Mouse (Mus musculus) fibroblast of lung, adult 2 months (primary cell): ENCODE data around the gene Klb.
"Not testable (repeated sequence)": the region's sequence is repeated elsewhere in the genome, so short reads cannot be mapped to it uniquely, and the experiment has no call there.

ENCODE experiments used
- DNase-seq: peaks from one replicate; pipeline ENCODE4 v3.0.0-alpha.2; 2011; ENCODE audit warnings: low read depth

Gene Klb

GRCm38 (mm10) chr5:65348168-65348567, at the start of gene Klb:
Klb (plus strand) TSS chr5:65348314.
- no peak for DNase-seq

- not testable (repeated sequence) for DNase-seq
Measured at GRCm38 (mm10) chr5:65299623-65300022, 48.5 kb upstream of the Klb start.

- DNase-seq, result no peak
Measured at GRCm38 (mm10) chr5:65300121-65300520, 48.0 kb upstream of the Klb start.

GRCm38 (mm10) chr5:65305516-65305915, 42.6 kb upstream of the Klb start:
- no peak for DNase-seq

GRCm38 (mm10) chr5:65308208-65308607, 39.9 kb upstream of the Klb start:
- no peak for DNase-seq

- no peak for DNase-seq
Measured at GRCm38 (mm10) chr5:65308866-65309265, 39.2 kb upstream of the Klb start.

GRCm38 (mm10) chr5:65319176-65319575, 28.9 kb upstream of the Klb start:
- no peak for DNase-seq

- DNase-seq, result no peak
Measured at GRCm38 (mm10) chr5:65322165-65322564, 25.9 kb upstream of the Klb start.

GRCm38 (mm10) chr5:65324271-65324670, 23.8 kb upstream of the Klb start:
- no peak for DNase-seq

- no peak for DNase-seq
Measured at GRCm38 (mm10) chr5:65324758-65325355, 23.3 kb upstream of the Klb start.

GRCm38 (mm10) chr5:65326212-65326611, 21.9 kb upstream of the Klb start:
- no peak for DNase-seq

GRCm38 (mm10) chr5:65329971-65330370, 18.1 kb upstream of the Klb start:
- DNase-seq, result no peak

- no peak for DNase-seq
Measured at GRCm38 (mm10) chr5:65334788-65335187, 13.3 kb upstream of the Klb start.

- peak; percentile 76 for DNase-seq
Measured at GRCm38 (mm10) chr5:65335298-65336074, 12.6 kb upstream of the Klb start, which contains the start of gene Rfc1. Rfc1 (minus strand) TSS chr5:65335670.

- no peak for DNase-seq
Measured at GRCm38 (mm10) chr5:65336075-65336355, 12.1 kb upstream of the Klb start.

- no peak for DNase-seq
Measured at GRCm38 (mm10) chr5:65338394-65338793, 9.7 kb upstream of the Klb start.

GRCm38 (mm10) chr5:65340167-65340566, 7.9 kb upstream of the Klb start:
- DNase-seq, result no peak

GRCm38 (mm10) chr5:65350508-65350907, 2.4 kb downstream of the Klb start:
- DNase-seq, result no peak

- DNase-seq, result no peak
Measured at GRCm38 (mm10) chr5:65354097-65354496, 6.0 kb downstream of the Klb start.

GRCm38 (mm10) chr5:65354985-65355384, 6.9 kb downstream of the Klb start:
- no peak for DNase-seq

GRCm38 (mm10) chr5:65356851-65357250, 8.7 kb downstream of the Klb start:
- no peak for DNase-seq

- no peak for DNase-seq
Measured at GRCm38 (mm10) chr5:65357771-65358170, 9.7 kb downstream of the Klb start.

- no peak for DNase-seq
Measured at GRCm38 (mm10) chr5:65367837-65368236, 19.7 kb downstream of the Klb start.

- DNase-seq, result no peak
Measured at GRCm38 (mm10) chr5:65371551-65371950, 23.4 kb downstream of the Klb start.
